Mouse (Mus musculus): ENCODE data around the gene Urb2. TPM values are rescaled to one million over a fixed set of nuclear protein-coding genes. Genes with fewer than 3 reads are reported as not detected.

The Urb2 gene
- total RNA-seq (2021) = 10 to 100 TPM; 13.2 to 13.8 TPM

DNA sequence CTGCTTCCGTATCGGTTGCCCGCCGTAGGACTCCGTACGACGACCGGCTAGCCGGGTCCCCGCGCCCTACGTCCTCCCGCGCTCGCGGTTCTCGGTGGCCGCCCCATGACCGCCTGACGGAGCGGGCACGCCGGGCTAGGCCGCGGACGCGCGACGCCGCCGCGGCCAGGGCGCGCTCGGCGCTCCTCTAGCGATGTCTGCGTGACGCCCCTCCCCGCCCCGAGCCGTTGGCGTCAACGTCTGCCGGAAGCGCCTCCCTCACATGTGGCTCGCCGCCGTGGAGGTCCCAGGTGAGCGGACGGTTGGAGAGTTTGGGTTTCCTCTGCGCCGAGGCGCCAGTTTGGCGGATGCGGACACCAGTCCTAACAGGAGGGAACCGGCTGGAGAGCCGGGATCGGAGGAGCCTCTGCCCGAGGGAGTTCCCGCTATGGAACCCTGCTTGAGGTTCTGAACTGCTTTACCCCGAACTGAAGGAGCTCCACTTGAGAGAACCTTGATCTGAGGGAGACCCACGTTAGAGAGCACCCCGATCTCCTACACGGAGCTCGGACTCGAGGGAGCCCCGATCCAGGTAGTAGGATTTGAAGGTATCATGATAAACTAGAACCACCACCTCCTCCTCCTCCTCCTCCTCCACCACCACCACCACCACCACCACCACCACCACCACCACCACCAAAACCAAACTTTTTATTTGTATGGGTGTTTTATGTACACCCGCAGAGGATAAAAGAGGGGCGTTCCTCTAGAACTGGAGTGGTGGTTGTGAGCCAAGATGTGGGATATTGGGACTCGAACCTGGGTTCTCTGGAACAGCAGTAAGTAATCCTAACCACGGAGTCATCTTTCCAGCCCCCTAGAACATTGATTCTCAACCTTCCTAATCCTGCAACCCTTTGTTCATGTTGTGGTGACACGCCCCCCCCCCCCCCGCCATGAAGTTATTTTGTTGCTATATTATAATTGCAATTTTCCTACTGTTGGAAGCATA is at the start of gene Urb2, which contains the start of gene Taf5l:
Gene Urb2 (plus strand): TSS at position 272 of the 991 bp plus-strand sequence.
Gene Taf5l (minus strand): TSS at position 161 of the 991 bp plus-strand sequence.
- DNase-seq (ENCODE audit: low spot score in 2 of 2) = peak; percentile 93 to 95
- intact Hi-C loops (cut with DNase I) = loop anchor here (2.0 to 5.0 kb wide), 2 partner anchors 37 to 74 kb away; partner anchors contain the start of gene Nup133

DNA sequence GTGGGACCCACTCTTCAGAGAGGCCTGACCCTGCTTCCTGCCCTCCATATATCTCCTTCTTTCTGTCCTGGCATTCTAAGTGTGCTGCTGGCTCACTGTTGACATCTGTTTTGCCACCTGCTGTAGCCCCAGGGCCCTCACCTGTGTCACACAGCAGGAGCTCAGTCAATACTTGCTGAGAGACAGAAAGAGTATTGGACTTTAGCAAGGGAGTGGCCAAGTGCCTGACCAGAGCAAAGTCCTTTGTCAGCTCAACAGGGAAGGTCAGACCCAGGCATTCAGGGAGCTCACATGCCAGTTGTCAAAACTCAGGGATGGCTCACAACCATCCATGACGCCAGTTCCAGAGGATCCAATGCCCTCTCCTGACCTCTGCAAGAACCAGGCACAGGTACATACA is 47.8 kb upstream of the Urb2 start:
- DNase-seq (ENCODE audit: low spot score in 2 of 2) = no peak
- intact Hi-C loops (cut with DNase I) = no loop called here

DNA sequence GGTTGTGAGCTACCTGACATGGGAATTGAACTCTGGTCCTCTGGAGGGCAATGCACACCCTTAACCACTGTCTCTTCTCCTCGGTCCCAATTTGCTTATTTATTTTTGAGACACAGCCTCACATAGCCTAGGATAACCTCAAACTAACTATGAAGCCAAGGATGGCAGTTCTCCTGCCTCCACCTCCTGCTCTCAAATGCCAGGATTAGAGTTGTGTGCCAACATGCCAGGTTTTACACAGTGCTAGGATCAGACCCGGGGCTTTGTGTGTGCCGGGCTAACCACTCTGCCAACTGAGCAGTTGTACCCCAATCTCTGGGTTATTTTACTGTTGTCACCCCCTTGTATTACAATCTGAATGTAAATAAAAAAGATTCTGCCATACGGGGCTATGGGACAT is 43.8 kb upstream of the Urb2 start:
- DNase-seq (ENCODE audit: low spot score in 2 of 2) = no peak
- intact Hi-C loops (cut with DNase I) = no loop called here

DNA sequence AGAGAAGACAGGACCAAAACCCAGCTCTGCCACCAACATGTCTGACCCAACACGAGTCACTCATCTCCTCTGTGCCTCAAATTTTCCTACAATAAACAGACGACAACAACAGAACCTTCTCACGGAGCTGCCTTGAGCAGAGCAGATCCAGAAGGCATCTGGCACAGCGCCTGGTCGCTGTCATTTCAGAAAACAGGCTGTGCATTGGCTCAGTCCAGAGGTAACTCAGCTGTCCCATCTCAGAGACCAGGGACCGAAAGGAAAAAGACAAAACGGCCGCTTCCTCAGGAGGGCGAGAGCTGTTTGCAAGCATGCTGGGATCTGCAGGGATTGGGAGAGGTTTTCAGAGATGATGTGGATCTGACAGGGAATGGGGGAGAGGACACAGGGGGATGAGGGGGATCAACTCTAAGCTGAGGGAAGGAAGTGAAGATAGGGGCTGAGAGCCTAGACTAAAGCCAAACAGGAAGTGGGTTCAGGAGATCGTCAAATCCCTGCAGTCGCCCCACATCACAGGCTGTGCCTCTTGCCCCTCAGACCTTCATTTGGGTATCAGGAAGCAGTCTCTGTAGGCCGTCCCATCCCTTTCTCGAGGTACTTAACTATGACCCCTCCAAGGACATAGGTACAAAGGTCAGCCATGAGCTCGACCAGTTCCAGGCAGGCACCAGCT is 43.0 kb upstream of the Urb2 start:
- intact Hi-C loops (cut with DNase I) = no loop called here
- DNase-seq (ENCODE audit: low spot score in 2 of 2) = no peak

DNA sequence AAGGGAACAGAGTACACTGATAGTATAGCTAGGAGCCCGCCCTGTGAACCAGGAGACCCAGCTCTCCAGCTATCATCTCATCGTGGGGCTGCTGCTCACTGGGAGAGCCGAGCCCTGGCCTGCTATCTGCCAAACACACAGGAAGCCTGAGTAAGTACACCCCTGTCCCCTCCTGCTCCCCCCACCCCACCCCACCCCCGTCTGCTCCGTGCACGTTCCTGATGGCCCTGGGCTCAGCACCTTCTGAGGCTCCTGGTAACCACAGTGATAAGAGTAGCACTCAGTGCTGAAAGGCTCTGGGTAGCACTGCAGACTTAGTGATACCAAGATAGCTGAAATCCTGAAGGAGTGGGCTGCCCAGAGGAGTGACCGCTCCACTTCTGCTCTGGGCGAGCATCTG is 42.4 kb upstream of the Urb2 start:
- DNase-seq (ENCODE audit: low spot score in 2 of 2) = no peak
- intact Hi-C loops (cut with DNase I) = no loop called here

DNA sequence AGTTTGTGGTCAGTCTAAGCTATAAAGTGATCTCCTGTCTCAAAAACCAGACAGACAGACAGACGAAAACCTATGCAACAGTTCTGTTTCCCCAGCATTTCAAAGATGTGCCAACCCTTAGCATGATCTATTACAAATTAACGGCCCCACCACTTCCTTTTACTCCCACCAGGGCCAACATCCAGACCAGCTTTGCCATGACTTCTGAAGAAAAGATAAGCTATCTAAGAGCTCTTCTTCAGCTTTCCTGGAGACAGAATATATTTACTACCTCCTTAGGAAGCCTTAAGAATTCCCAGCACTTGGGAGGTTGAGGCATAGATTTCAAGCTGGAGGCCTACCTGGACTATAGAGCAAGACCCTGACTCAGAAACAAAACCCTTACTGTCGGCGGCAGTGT is 41.1 kb upstream of the Urb2 start:
- no peak for DNase-seq (ENCODE audit: low spot score in 2 of 2)
- intact Hi-C loops (cut with DNase I) = no loop called here

DNA sequence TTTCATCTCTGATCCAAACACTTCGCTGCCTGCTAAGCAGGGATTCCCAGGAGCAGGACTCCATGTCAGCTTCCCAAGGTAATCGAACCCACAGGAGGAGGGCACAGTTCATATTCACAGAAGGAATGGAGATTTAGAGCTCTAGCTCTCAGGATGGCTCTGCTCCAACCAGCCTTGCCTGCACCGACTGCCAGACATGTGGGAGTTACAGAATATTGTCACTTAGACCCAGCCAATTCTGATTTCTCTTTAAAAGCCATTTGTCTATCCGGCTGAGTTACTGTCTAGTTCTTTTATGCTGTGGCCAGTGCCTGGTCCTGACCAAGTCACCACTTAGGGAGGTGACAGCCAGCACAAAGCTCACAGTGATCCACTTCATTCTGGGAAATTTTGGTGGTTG is 39.6 kb upstream of the Urb2 start:
- peak; percentile 26 to 53 for DNase-seq (ENCODE audit: low spot score in 2 of 2)
- intact Hi-C loops (cut with DNase I) = no loop called here

DNA sequence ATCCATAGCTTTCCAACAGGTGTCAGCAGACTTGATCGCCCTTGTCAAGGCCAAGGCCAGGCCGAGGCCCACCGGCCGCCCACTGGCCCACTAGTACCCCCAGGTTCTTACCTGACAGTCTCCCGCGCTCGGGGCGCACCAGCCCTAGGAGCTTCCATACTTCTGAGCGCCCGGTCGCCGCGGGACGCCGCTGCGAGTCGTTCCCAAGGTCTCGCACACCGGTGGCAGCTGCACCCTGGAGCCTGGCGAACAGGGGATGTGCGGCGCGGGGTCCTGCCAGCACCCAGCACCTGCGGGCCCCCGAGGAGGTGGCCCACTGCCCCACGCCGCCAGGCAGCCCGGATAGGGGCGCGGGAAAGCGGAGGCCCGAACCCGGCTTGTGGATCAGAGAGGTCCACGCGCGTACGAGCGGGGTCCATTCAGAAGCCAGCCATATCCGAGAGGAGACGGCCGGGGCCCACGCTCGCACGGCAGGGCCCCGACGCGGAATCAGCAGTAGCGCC is 39.0 kb upstream of the Urb2 start:
- intact Hi-C loops (cut with DNase I) = no loop called here
- peak; percentile 18 to 43 for DNase-seq (ENCODE audit: low spot score in 2 of 2)

DNA sequence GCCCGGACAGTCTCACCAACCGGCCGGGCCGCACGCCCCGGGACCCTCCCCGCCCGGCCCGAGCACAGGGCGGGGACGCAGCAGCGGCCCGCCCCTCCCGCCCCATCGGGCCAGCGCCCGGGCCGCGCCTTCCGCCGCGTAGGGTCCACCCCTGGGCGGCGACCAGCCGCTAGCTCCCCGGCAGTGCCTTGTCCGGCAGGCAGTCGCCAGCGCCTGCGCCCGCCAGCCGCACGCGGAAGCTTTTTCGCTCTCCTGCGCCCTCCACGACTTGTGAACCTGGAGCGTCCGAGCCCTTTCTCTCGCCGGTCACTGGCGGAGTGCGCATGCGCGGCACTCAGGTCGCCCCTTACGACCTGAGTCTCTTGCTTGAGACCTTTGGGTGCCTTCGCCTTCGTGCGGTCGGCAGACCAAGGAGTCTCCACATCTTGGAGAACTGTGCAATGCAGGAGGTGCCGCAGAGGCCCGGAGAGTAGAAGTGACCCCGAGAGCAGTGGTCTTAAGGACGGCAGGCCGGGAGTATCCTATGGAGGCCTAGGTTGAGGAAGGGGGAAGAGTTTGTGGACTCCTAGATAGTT is 38.4 kb upstream of the Urb2 start, which contains the start of gene Abcb10:
Gene Abcb10 (minus strand): TSS at position 297 of the 575 bp plus-strand sequence.
- peak; percentile 72 to 76 for DNase-seq (ENCODE audit: low spot score in 2 of 2)
- intact Hi-C loops (cut with DNase I) = no loop called here

DNA sequence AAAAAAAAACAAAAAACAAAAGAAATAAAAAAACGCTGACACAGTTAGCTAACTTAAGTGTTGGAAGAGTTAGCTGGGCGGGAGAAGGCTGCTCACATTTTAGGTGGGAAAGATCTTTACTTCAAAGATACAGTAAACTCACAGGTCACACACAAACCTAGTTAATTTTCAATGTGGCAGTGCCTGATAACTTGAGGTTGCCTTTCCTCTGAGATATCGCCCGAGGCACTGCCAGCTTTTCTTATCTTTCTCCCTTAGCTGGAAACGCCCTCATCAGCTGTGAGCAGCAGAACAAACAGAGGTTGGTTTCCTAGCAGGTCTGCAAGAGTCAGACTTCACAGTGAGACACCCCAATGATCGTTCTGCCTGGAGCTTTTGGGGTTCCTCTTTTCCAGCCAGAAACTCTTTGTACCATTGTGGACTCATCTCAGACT is 32.7 kb upstream of the Urb2 start:
- intact Hi-C loops (cut with DNase I) = no loop called here
- DNase-seq (ENCODE audit: low spot score in 2 of 2) = no peak

DNA sequence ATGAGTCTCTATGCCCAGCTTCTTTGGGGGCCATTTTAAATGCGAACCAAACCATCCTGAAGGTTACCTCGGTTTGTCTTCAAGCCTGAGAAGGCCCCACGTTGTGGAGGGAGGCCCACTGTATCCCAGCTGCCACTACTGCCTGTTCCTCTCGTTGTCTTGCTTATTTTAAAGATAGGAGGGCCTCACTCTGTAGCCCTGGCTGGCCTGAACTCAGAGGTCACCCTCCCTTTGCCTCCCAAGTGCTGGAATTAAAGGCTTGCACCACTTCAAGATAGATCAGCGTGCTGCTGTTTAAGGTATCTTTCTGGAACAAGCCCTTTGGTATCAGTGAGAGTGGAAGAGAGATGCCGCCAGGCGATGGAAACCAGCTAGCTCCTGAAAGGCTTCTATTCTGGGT is 32.2 kb upstream of the Urb2 start:
- DNase-seq (ENCODE audit: low spot score in 2 of 2) = no peak
- intact Hi-C loops (cut with DNase I) = no loop called here

DNA sequence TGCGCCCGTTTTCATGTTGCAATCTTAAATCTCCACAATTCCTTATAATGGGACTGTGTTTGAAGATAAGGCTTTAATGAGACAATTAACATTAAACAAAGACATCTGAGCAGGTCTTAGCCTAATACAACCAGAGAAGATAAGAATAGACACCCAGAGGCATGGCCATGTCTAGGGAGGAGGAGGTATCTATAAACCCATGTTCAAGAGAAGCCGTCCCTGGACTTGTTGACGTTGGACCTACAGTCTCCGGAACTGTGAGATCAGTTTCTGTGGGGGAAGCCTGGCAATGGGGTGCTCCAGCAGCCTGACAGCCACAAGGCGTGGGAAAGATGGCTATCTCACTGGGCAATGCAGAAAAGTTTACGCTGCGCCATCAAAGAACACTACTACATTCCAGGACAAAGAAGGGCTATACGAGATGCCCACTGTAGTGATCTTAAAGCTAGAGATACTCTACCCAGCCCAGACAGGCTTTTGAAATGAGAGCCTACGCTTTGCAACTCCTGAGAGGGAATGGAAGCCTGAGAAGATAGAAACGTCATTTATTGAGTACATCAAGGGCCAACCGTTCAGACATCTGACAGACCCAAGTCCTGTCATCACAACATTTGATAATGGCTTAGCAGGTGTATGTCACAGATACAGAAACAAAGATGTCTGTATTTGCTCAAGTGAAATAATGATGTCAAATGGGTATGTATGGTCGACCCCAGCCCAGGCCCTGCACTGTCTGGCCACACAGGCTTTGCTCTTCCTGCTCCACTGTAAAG is 30.8 kb upstream of the Urb2 start:
- no peak for DNase-seq (ENCODE audit: low spot score in 2 of 2)
- intact Hi-C loops (cut with DNase I) = no loop called here

DNA sequence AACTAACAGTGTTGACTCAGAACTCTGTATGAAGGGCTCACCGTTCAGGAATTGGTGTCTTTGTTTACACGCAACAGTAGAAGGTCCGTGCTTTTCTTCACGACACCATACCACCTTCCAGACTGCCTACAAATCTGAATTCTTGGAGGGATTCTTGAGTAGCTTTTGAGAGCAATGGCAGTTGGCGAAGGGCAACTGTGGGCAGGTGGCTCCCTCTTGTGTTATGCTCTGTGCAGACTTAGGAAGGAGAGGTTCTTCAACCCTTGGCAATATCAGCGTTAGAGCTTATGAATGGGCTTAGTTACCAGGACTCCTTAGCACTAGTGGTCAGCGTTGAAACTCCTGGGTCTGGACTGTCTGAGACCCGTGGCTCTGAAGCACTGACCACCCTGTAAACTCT is 28.7 kb upstream of the Urb2 start:
- intact Hi-C loops (cut with DNase I) = no loop called here
- no peak for DNase-seq (ENCODE audit: low spot score in 2 of 2)

DNA sequence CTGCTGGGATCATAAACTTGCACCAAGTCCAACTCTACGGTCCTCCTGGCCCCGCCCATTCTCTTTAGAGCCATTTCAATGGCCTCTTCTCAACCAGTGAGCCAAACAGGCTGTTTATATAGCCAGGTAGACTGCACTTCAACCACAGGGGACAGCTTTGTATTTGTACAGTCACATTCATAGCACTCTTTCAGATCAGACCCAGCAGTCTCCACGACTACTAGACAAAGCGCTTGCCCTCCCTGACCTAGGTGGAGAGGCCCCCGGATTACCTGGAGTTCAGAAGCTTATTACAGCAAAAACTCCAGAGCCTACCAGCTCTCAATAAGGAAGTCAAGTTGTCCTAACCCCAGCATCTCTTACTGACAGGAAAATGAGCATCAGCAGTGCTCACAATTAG is 27.7 kb upstream of the Urb2 start:
- DNase-seq (ENCODE audit: low spot score in 2 of 2) = no peak
- intact Hi-C loops (cut with DNase I) = no loop called here

DNA sequence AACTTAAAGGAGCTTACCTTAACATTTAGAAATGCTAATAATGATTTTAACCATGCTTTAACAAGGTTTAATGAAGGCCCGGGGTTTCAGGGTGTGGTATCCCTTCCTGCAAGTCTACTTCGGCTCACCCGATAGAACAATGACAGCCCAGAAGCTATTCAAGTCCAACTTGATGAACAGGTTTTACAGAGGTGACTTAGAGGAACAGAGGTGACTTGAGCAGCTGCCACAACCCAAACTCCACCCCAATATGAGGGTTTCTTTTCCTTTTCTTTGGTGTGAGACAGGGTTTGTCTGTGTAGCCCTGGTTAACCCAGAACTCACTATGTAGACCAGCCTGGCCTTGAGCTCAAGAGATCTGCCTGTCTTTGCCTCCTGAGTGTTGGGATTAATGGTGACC is 27.3 kb upstream of the Urb2 start:
- intact Hi-C loops (cut with DNase I) = no loop called here

DNA sequence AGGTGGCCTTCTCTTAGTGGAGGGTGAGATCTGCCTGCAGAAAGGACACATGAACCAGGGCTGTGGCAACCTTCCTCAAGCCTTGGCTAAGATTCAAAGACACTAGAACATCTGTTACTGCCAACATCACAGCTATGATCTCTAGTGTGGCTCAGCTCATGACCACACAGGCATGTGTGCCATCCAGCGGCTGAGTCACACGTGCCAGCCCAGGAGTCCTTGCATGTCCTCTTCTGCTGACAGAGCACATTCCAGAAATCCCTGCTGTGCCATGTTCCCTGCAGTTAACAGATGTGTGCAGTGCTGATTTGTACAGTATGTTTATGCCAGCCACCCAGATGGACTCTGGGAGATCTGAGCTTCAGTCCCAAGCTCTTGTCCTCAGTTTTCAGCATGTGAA is 21.7 kb upstream of the Urb2 start:
- no peak for DNase-seq (ENCODE audit: low spot score in 2 of 2)

More for the DNA sequence above, 27.3 kb upstream of the Urb2 start:
- DNase-seq (ENCODE audit: low spot score in 2 of 2) = no peak

DNA sequence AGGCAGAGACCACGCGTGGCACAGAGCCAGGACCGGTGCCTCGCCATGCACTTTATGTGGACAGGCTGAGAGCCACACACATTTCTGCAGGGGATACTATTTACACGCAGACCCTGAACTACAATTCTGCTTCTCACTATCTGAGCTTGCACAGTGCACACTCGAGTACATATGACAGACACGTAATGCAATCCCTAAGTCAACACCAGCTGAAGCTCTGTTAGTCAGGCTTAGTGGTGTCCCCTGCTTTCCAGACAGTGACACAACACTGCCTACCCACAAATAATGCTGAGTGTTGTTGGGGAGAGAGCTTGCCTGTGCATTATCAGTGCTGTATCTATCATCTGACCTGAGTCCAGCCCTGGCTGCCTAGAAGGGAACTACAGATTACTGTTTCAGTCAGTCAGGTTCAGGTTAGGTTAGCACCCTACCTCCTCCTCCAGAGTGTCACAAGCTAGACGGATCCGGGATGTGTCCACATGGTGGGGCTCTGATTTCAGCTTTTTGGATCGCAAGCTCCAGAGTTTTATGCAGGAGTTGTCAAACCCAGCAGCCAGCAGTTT is 18.7 kb upstream of the Urb2 start:
- intact Hi-C loops (cut with DNase I) = no loop called here
- DNase-seq (ENCODE audit: low spot score in 2 of 2) = no peak

More for the DNA sequence above, 21.7 kb upstream of the Urb2 start:
- intact Hi-C loops (cut with DNase I) = no loop called here

DNA sequence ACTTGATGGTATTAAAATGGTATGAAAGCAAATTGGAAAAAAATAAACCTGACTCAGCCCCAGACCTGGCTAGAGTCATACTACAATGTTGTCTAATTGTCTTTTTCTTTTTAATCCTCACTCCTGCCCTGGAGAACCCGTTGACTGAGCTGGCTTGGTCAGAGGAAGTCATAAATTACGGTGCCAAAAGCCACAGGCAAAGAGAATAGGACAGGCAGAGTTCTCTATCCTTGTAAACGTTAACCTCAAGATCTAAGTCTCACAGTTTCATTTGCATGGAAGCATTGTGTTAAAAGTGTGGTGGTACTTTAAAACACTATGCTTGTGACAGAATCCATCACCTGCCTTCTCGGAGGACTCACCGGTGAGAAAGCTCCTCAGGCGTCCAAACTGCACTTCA is 13.5 kb upstream of the Urb2 start:
- intact Hi-C loops (cut with DNase I) = no loop called here
- DNase-seq (ENCODE audit: low spot score in 2 of 2) = no peak

DNA sequence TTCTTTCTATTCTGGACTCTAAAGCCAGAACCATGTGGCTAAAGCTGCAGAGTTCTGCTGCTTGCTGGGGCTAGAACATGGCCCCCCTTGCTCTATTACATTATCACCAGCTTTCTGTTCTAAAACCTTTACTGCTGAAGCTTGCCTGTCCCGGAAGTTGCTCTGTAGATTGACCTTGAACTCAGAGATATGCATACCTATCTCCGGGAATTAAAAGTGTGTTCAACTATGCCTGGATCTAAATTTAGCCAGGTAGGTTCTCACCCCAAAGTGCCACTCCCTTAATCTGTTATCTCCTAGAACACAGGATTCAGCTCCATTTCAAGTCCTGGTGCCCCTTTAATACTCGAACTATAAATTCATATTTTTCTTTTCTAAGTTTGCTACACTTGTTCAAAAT is 9.7 kb upstream of the Urb2 start:
- DNase-seq (ENCODE audit: low spot score in 2 of 2) = no peak
- intact Hi-C loops (cut with DNase I) = no loop called here

Data from left cerebral cortex, postnatal 25 days (tissue).